ENCODE assay signal across 27 mouse cellular contexts in genomic region chr3:158164452-158164851, GRCm38 (mm10).
DNase-seq lines count a peak whose midpoint lies in the region; ATAC-seq and TF ChIP-seq lines count a peak whose summit lies in the region.
"Had no signal": no experiment of that assay in that cellular context is flagged by ENCODE, and none has a peak within 500 bp of the region (broad histone marks: within the 10 kb centered on the region; RNA-seq: fewer than 3 reads in every experiment).

No protein-coding gene starts in this region.

- peaks cover 21% of the 10 kb centered on the region for H3K36me3 ChIP-seq in forebrain, embryonic 15.5 days
- H3K36me3 ChIP-seq in forebrain, embryonic 10.5 days (replicated peaks): no peaks in the 10 kb centered on the region
- H3K36me3 ChIP-seq in neural tube, embryonic 12.5 days: no peaks in the 10 kb centered on the region
- peaks cover 10% of the 10 kb centered on the region; the same call in 1 of the 2 replicates for H3K36me3 ChIP-seq in hindbrain, postnatal 0 days (ENCODE audit: insufficient read depth, low read length)
- H3K36me3 ChIP-seq in neural tube, embryonic 15.5 days: peaks cover 18% of the 10 kb centered on the region
- H3K36me3 ChIP-seq in intestine, embryonic 15.5 days: no peaks in the 10 kb centered on the region
- H3K36me3 ChIP-seq: G1E; heart, embryonic 12.5 days; limb, embryonic 10.5 days; limb, embryonic 15.5 days; liver, embryonic 13.5 days had no signal

- H3K9ac ChIP-seq in forebrain, embryonic 15.5 days (replicated peaks): no peak overlapping the region
- no peak overlapping the region for H3K9ac ChIP-seq in neural tube, embryonic 12.5 days
- H3K9ac ChIP-seq in hindbrain, postnatal 0 days (replicated peaks; ENCODE audit: low read length): no peak overlapping the region
- H3K9ac ChIP-seq in neural tube, embryonic 15.5 days (replicated peaks): no peak overlapping the region
- H3K9ac ChIP-seq in intestine, embryonic 15.5 days: no peak overlapping the region
- H3K9ac ChIP-seq: forebrain, postnatal 0 days; heart, embryonic 12.5 days; limb, embryonic 15.5 days; liver, embryonic 13.5 days had no signal

- H3K9me3 ChIP-seq in forebrain, embryonic 15.5 days: no peaks in the 10 kb centered on the region
- no peaks in the 10 kb centered on the region for H3K9me3 ChIP-seq in forebrain, embryonic 10.5 days
- no peaks in the 10 kb centered on the region for H3K9me3 ChIP-seq in neural tube, embryonic 12.5 days
- H3K9me3 ChIP-seq in hindbrain, postnatal 0 days (ENCODE audit: low read length): no peaks in the 10 kb centered on the region
- H3K9me3 ChIP-seq in neural tube, embryonic 15.5 days (replicated peaks): no peaks in the 10 kb centered on the region
- no peaks in the 10 kb centered on the region for H3K9me3 ChIP-seq in intestine, embryonic 15.5 days
- H3K9me3 ChIP-seq: G1E; heart, embryonic 12.5 days; limb, embryonic 10.5 days; limb, embryonic 15.5 days had no signal

- no peak for TF ChIP-seq CTCF in hindbrain, postnatal 0 days (IDR thresholded peaks at IDR 0.05; ENCODE audit: low read depth)

- peaks cover 4% of the 10 kb centered on the region for H3K4me1 ChIP-seq in forebrain, embryonic 15.5 days
- peaks cover 9% of the 10 kb centered on the region for H3K4me1 ChIP-seq in forebrain, embryonic 10.5 days
- no peaks in the 10 kb centered on the region for H3K4me1 ChIP-seq in neural tube, embryonic 12.5 days
- no peaks in the 10 kb centered on the region for H3K4me1 ChIP-seq in hindbrain, postnatal 0 days (ENCODE audit: insufficient read depth, low read length)
- H3K4me1 ChIP-seq in neural tube, embryonic 15.5 days: peaks cover 8% of the 10 kb centered on the region; the same call in 1 of the 2 replicates
- no peaks in the 10 kb centered on the region for H3K4me1 ChIP-seq in intestine, embryonic 15.5 days (replicated peaks)
- H3K4me1 ChIP-seq: heart, embryonic 12.5 days; limb, embryonic 10.5 days; limb, embryonic 15.5 days; liver, embryonic 13.5 days had no signal

- 0 out of 2 replicates have a peak, but pooled peaks have one; percentile 12 for ATAC-seq in forebrain, embryonic 15.5 days (replicated peaks)
- ATAC-seq in neural tube, embryonic 12.5 days (ENCODE audit: low FRiP score, low read depth): peak; percentile 39
- peak; percentile 36 for ATAC-seq in hindbrain, postnatal 0 days
- peak; percentile 65 for ATAC-seq in neural tube, embryonic 15.5 days (ENCODE audit: low FRiP score)
- no peak for ATAC-seq in cerebellum, adult (ENCODE audit: insufficient number of reproducible peaks, low FRiP score, low TSS enrichment)
- ATAC-seq in intestine, embryonic 15.5 days: no peak
- ATAC-seq: lung, postnatal 0 days; Patski had no signal

- no peak overlapping the region for H3K4me3 ChIP-seq in forebrain, embryonic 15.5 days
- H3K4me3 ChIP-seq in forebrain, embryonic 10.5 days: no peak overlapping the region
- H3K4me3 ChIP-seq in neural tube, embryonic 12.5 days: no peak overlapping the region
- H3K4me3 ChIP-seq in hindbrain, postnatal 0 days (ENCODE audit: low read length): no peak overlapping the region
- no peak overlapping the region for H3K4me3 ChIP-seq in neural tube, embryonic 15.5 days (replicated peaks)
- H3K4me3 ChIP-seq in intestine, embryonic 15.5 days (replicated peaks): no peak overlapping the region
- H3K4me3 ChIP-seq: heart, adult 2 months; heart, embryonic 12.5 days; limb, embryonic 10.5 days; limb, embryonic 15.5 days; liver, embryonic 13.5 days had no signal

- WGBS in forebrain, embryonic 15.5 days: 59% methylated on average over 5 of the region's 5 CpGs
- WGBS in forebrain, embryonic 10.5 days: 87% methylated on average over 5 of the region's 5 CpGs
- 79% methylated on average over 5 of the region's 5 CpGs for WGBS in neural tube, embryonic 12.5 days
- 66% methylated on average over 5 of the region's 5 CpGs for WGBS in hindbrain, postnatal 0 days
- 53% methylated on average over 5 of the region's 5 CpGs for WGBS in neural tube, embryonic 15.5 days
- WGBS in intestine, embryonic 15.5 days: 82% methylated on average over 5 of the region's 5 CpGs

- H3K27ac ChIP-seq in forebrain, embryonic 15.5 days (replicated peaks): no peak overlapping the region
- H3K27ac ChIP-seq in forebrain, embryonic 10.5 days: no peak overlapping the region
- no peak overlapping the region for H3K27ac ChIP-seq in neural tube, embryonic 12.5 days
- H3K27ac ChIP-seq in hindbrain, postnatal 0 days: no peak overlapping the region
- peak overlapping the region; percentile 56; the same call in 1 of the 2 replicates for H3K27ac ChIP-seq in neural tube, embryonic 15.5 days (replicated peaks)
- no peak overlapping the region for H3K27ac ChIP-seq in intestine, embryonic 15.5 days
- H3K27ac ChIP-seq: heart, adult 2 months; kidney, postnatal 0 days; limb, embryonic 10.5 days; limb, embryonic 15.5 days; liver, embryonic 13.5 days; macrophage had no signal

- H3K27me3 ChIP-seq in forebrain, embryonic 15.5 days: no peaks in the 10 kb centered on the region
- H3K27me3 ChIP-seq in forebrain, embryonic 10.5 days (ENCODE audit: poor library complexity, severe bottlenecking): no peaks in the 10 kb centered on the region
- no peaks in the 10 kb centered on the region for H3K27me3 ChIP-seq in neural tube, embryonic 12.5 days (replicated peaks)
- H3K27me3 ChIP-seq in hindbrain, postnatal 0 days (ENCODE audit: insufficient read depth, low read length): no peaks in the 10 kb centered on the region
- H3K27me3 ChIP-seq in neural tube, embryonic 15.5 days (replicated peaks): no peaks in the 10 kb centered on the region
- H3K27me3 ChIP-seq in intestine, embryonic 15.5 days (replicated peaks): no peaks in the 10 kb centered on the region
- H3K27me3 ChIP-seq: heart, embryonic 12.5 days; limb, embryonic 15.5 days; liver, embryonic 13.5 days; Patski had no signal

- no peak for DNase-seq in forebrain, embryonic 10.5 days (ENCODE audit: extremely low spot score, low spot score)
- no peak for DNase-seq in neural tube, embryonic 10.5 days (ENCODE audit: extremely low spot score, low spot score)
- peak; percentile 10 for DNase-seq in hindbrain, postnatal 0 days (ENCODE audit: low spot score)
- DNase-seq: adrenal gland, postnatal 14 days; cerebellum, adult 9-10 months; cerebellum, postnatal 36 days; heart, adult 2 months; heart, postnatal 4 days; kidney, postnatal 4 days; liver, embryonic 13.5 days; lung, adult 18-20 months; right cerebral cortex, postnatal 25 days; thymus, postnatal 14 days had no signal

- no peak overlapping the region for H3K4me2 ChIP-seq in forebrain, embryonic 15.5 days (replicated peaks)
- no peak overlapping the region for H3K4me2 ChIP-seq in neural tube, embryonic 12.5 days (replicated peaks)
- H3K4me2 ChIP-seq in hindbrain, postnatal 0 days (ENCODE audit: low read depth, low read length): no peak overlapping the region
- H3K4me2 ChIP-seq in neural tube, embryonic 15.5 days: no peak overlapping the region
- H3K4me2 ChIP-seq in intestine, embryonic 15.5 days (replicated peaks): no peak overlapping the region
- H3K4me2 ChIP-seq: heart, embryonic 12.5 days; limb, embryonic 15.5 days; liver, embryonic 13.5 days had no signal

Comparison
In these comparisons a context has a peak if more than half of its experiments do, and no peak if none do; other contexts are left out.
1. ATAC-seq: peak in forebrain, embryonic 15.5 days (single experiment), neural tube, embryonic 12.5 days (single experiment), hindbrain, postnatal 0 days (single experiment) and neural tube, embryonic 15.5 days (single experiment); none in cerebellum, adult (single experiment) and intestine, embryonic 15.5 days (single experiment).